16 mouse cellular contexts compared by ENCODE assay signal in the genomic region with DNA sequence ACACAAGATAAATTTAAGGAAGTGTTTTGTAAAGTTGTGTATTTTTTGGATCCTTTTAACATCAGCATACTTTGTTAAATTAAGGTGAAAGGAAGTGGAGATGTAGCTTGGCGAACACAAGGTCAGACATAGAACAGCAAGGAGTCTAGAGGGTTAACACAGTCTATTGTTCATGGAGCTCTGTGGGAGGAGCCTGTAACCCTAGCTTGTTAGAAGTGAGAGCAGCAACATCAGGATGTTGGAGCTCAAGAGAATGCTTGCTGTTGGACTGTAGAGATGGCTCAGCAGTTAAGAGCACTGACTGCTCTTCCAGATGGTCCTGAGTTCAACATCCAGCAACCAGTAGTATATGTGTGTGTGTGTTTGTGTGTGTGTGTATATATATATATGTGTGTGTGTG. TPM values are rescaled to one million over a fixed set of nuclear protein-coding genes. Genes with fewer than 3 reads are reported as not detected.
DNase-seq lines count a peak whose midpoint lies in the region; ATAC-seq lines count a peak whose summit lies in the region.
"Had no signal": no experiment of that assay in that cellular context is flagged by ENCODE, and none has a peak within 500 bp of the region (broad histone marks: within the 10 kb centered on the region; RNA-seq: fewer than 3 reads in every experiment).

No protein-coding gene starts in this region.

- no peaks in the 10 kb centered on the region for H3K27me3 ChIP-seq in heart, embryonic 14.5 days (ENCODE audit: control insufficient read depth, insufficient read depth, low read length)
- H3K27me3 ChIP-seq in liver, embryonic 15.5 days, result no peaks in the 10 kb centered on the region
- H3K27me3 ChIP-seq in hindbrain, embryonic 16.5 days (replicated peaks; ENCODE audit: control insufficient read depth, insufficient read depth, low read length), result no peaks in the 10 kb centered on the region
- H3K27me3 ChIP-seq: hindbrain, embryonic 12.5 days had no signal

- no peak for ATAC-seq in heart, embryonic 14.5 days (ENCODE audit: insufficient number of reproducible peaks, insufficient read depth, low FRiP score, low read depth)
- no peak for ATAC-seq in liver, embryonic 15.5 days (ENCODE audit: insufficient read depth)
- no peak for ATAC-seq in hindbrain, embryonic 16.5 days

- no peak overlapping the region for H3K4me3 ChIP-seq in heart, embryonic 14.5 days (ENCODE audit: control insufficient read depth in 1 of 2, insufficient read depth in 1 of 2, low read depth in 1 of 2, low read length in 2 of 2)
- no peak overlapping the region for H3K4me3 ChIP-seq in liver, embryonic 15.5 days (replicated peaks)
- H3K4me3 ChIP-seq in hindbrain, embryonic 16.5 days (ENCODE audit: low read length), result no peak overlapping the region
- H3K4me3 ChIP-seq: hindbrain, embryonic 12.5 days had no signal

- 41% methylated on average over 1 of the region's 1 CpGs for WGBS in heart, embryonic 14.5 days
- 39% methylated on average over 1 of the region's 1 CpGs for WGBS in liver, embryonic 15.5 days (ENCODE audit: insufficient replicate concordance)
- WGBS in hindbrain, embryonic 16.5 days, result 37% methylated on average over 1 of the region's 1 CpGs

- H3K36me3 ChIP-seq in heart, embryonic 14.5 days (ENCODE audit: control insufficient read depth, insufficient read depth, low read length), result no peaks in the 10 kb centered on the region
- H3K36me3 ChIP-seq in liver, embryonic 15.5 days (replicated peaks), result no peaks in the 10 kb centered on the region
- no peaks in the 10 kb centered on the region for H3K36me3 ChIP-seq in hindbrain, embryonic 16.5 days (ENCODE audit: control insufficient read depth, insufficient read depth, low read length)
- H3K36me3 ChIP-seq: hindbrain, embryonic 12.5 days had no signal

- no peaks in the 10 kb centered on the region for H3K9me3 ChIP-seq in heart, embryonic 14.5 days (ENCODE audit: control insufficient read depth, low read length)
- H3K9me3 ChIP-seq in liver, embryonic 15.5 days (replicated peaks), result no peaks in the 10 kb centered on the region
- no peaks in the 10 kb centered on the region for H3K9me3 ChIP-seq in hindbrain, embryonic 16.5 days (ENCODE audit: control insufficient read depth, low read length)
- H3K9me3 ChIP-seq: hindbrain, embryonic 12.5 days had no signal

- H3K4me2 ChIP-seq in heart, embryonic 14.5 days (ENCODE audit: low read length), result 0 out of 2 replicates have a peak overlapping the region, but pooled peaks have one; percentile 13
- H3K4me2 ChIP-seq in liver, embryonic 15.5 days, result 0 out of 2 replicates have a peak overlapping the region, but pooled peaks have one; percentile 21
- no peak overlapping the region for H3K4me2 ChIP-seq in hindbrain, embryonic 16.5 days (ENCODE audit: low read length)
- H3K4me2 ChIP-seq: hindbrain, embryonic 12.5 days had no signal

- intact Hi-C loops in left cerebral cortex, postnatal 10 days (cut with DNase I), result no loop called here

- no peak overlapping the region for H3K9ac ChIP-seq in heart, embryonic 14.5 days (ENCODE audit: low read length)
- H3K9ac ChIP-seq in liver, embryonic 15.5 days, result no peak overlapping the region
- no peak overlapping the region for H3K9ac ChIP-seq in hindbrain, embryonic 16.5 days (ENCODE audit: low read depth, low read length)
- H3K9ac ChIP-seq: hindbrain, embryonic 12.5 days had no signal

- no peak for DNase-seq in heart, adult 8-10 months (ENCODE audit: low spot score)
- peak; percentile 38 for DNase-seq in 416B (ENCODE audit: low read depth)
- peak; percentile 57 for DNase-seq in embryo, embryonic 10.5 days (ENCODE audit: low spot score)
- no peak for DNase-seq in left cerebral cortex, postnatal 10 days (ENCODE audit: extremely low spot score in 1 of 2, low spot score in 2 of 2)
- no peak for DNase-seq in right cerebral cortex, adult 2 months (ENCODE audit: low spot score in 2 of 2)
- DNase-seq: cerebellum, adult 8-10 months; kidney, postnatal 25 days had no signal

- no peak overlapping the region for H3K27ac ChIP-seq in heart, embryonic 14.5 days (replicated peaks in 1 of 2; ENCODE audit: control insufficient read depth in 1 of 2, insufficient read depth in 1 of 2, low read depth in 2 of 2, low read length in 2 of 2)
- H3K27ac ChIP-seq in liver, embryonic 15.5 days (replicated peaks), result 0 out of 2 replicates have a peak overlapping the region, but pooled peaks have one; percentile 19
- H3K27ac ChIP-seq in hindbrain, embryonic 16.5 days (ENCODE audit: low read depth, low read length), result no peak overlapping the region
- H3K27ac ChIP-seq: hindbrain, embryonic 12.5 days had no signal

- H3K4me1 ChIP-seq in heart, embryonic 14.5 days (ENCODE audit: control insufficient read depth in 2 of 2, insufficient read depth in 2 of 2, low read length in 2 of 2), result no peaks in the 10 kb centered on the region
- peaks cover 7% of the 10 kb centered on the region; the same call in 1 of the 2 replicates for H3K4me1 ChIP-seq in liver, embryonic 15.5 days (replicated peaks)
- no peaks in the 10 kb centered on the region for H3K4me1 ChIP-seq in hindbrain, embryonic 16.5 days (ENCODE audit: control insufficient read depth, insufficient read depth, low read depth, low read length)
- H3K4me1 ChIP-seq: hindbrain, embryonic 12.5 days had no signal

RNA-seq across cellular contexts. Expression of a gene that starts 6.6 kb away (rescaled TPM):
- not detected in 2 replicates for polyA plus RNA-seq in heart, embryonic 14.5 days (2014; fragmentation: Nextera tagmentation; extraction: Ambion mirVana)
- 1 to 10 TPM in 2 of 4 experiments, under 1 TPM in 2; 0.38 to 1.9 (median 1.3) TPM for total RNA-seq in heart, adult 8-10 months (2022)
- polyA plus RNA-seq in liver, embryonic 15.5 days (2015; fragmentation: Nextera tagmentation; extraction: Ambion mirVana), result not detected in 2 replicates
- total RNA-seq in left cerebral cortex, postnatal 10 days (2021), result 1 to 10 TPM in 1 of 2 experiments, under 1 TPM in 1; 0.81 to 1.0 TPM
- polyA plus RNA-seq in hindbrain, embryonic 16.5 days (2015; fragmentation: Nextera tagmentation; extraction: Ambion mirVana), result 0.34 and 0.67 TPM in 2 replicates
- total RNA-seq: midbrain, postnatal 0 days had no signal
- polyA plus RNA-seq: hindbrain, embryonic 12.5 days had no signal

RNA-seq across cellular contexts. Expression of a gene that starts 16.6 kb away (rescaled TPM):
- 0.18 and 0.22 TPM in 2 replicates for polyA plus RNA-seq in heart, embryonic 14.5 days (2014; fragmentation: Nextera tagmentation; extraction: Ambion mirVana)
- 1 to 10 TPM in 1 of 4 experiments, not detected in 3; 3.5 TPM for total RNA-seq in heart, adult 8-10 months (2022)
- polyA plus RNA-seq in liver, embryonic 15.5 days (2015; fragmentation: Nextera tagmentation; extraction: Ambion mirVana), result 8.2 and 8.9 TPM in 2 replicates
- total RNA-seq in left cerebral cortex, postnatal 10 days (2021), result under 1 TPM; 0.55 to 0.66 TPM
- polyA plus RNA-seq in hindbrain, embryonic 16.5 days (2015; fragmentation: Nextera tagmentation; extraction: Ambion mirVana), result 0.14 and 0.24 TPM in 2 replicates
- total RNA-seq: gastrocnemius, adult 8-10 months; midbrain, postnatal 0 days had no signal

RNA-seq across cellular contexts. Expression of a gene that starts 18.2 kb away (rescaled TPM):
- 39.0 and 40.2 TPM in 2 replicates for polyA plus RNA-seq in heart, embryonic 14.5 days (2014; fragmentation: Nextera tagmentation; extraction: Ambion mirVana)
- 1 to 10 TPM; 4.6 to 7.7 (median 5.6) TPM for total RNA-seq in heart, adult 8-10 months (2022)
- polyA plus RNA-seq in liver, embryonic 15.5 days (2015; fragmentation: Nextera tagmentation; extraction: Ambion mirVana), result 49.8 and 50.7 TPM in 2 replicates
- 10 to 100 TPM; 57.0 to 59.3 TPM for total RNA-seq in left cerebral cortex, postnatal 10 days (2021)
- 39.3 and 42.5 TPM in 2 replicates for polyA plus RNA-seq in hindbrain, embryonic 16.5 days (2015; fragmentation: Nextera tagmentation; extraction: Ambion mirVana)

RNA-seq across cellular contexts. Expression of a gene that starts 23.2 kb away (rescaled TPM):
- polyA plus RNA-seq in heart, embryonic 14.5 days (2014; fragmentation: Nextera tagmentation; extraction: Ambion mirVana), result 8.1 and 10.0 TPM in 2 replicates
- under 1 TPM in 2 of 4 experiments, not detected in 2; 0.86 to 0.97 TPM for total RNA-seq in heart, adult 8-10 months (2022)
- 2.6 and 3.5 TPM in 2 replicates for polyA plus RNA-seq in liver, embryonic 15.5 days (2015; fragmentation: Nextera tagmentation; extraction: Ambion mirVana)
- total RNA-seq in left cerebral cortex, postnatal 10 days (2021), result 10 to 100 TPM; 18.6 to 25.9 TPM
- 20.9 and 21.7 TPM in 2 replicates for polyA plus RNA-seq in hindbrain, embryonic 16.5 days (2015; fragmentation: Nextera tagmentation; extraction: Ambion mirVana)
- total RNA-seq: neutrophil, adult 5-6 weeks had no signal
- polyA plus RNA-seq: small intestine, adult 2 months had no signal

RNA-seq across cellular contexts. Expression of a gene that starts 23.6 kb away (rescaled TPM):
- polyA plus RNA-seq in heart, embryonic 14.5 days (2014; fragmentation: Nextera tagmentation; extraction: Ambion mirVana), result not detected in 2 replicates
- not detected for total RNA-seq in heart, adult 8-10 months (2022)
- 0.09 and 0.22 TPM in 2 replicates for polyA plus RNA-seq in liver, embryonic 15.5 days (2015; fragmentation: Nextera tagmentation; extraction: Ambion mirVana)
- total RNA-seq in left cerebral cortex, postnatal 10 days (2021), result not detected
- polyA plus RNA-seq in hindbrain, embryonic 16.5 days (2015; fragmentation: Nextera tagmentation; extraction: Ambion mirVana), result 24.9 and 30.6 TPM in 2 replicates
- total RNA-seq: adrenal gland, postnatal 4 days; gastrocnemius, adult 8-10 months; neutrophil, adult 5-6 weeks had no signal
- polyA plus RNA-seq: small intestine, adult 2 months had no signal

Comparison
In these comparisons a context has a peak if more than half of its experiments do, and no peak if none do; other contexts are left out.
1. DNase-seq: peak in 416B (single experiment) and embryo, embryonic 10.5 days (single experiment); none in heart, adult 8-10 months (single experiment), left cerebral cortex, postnatal 10 days (0 of 2) and right cerebral cortex, adult 2 months (0 of 2).